Mouse (Mus musculus): ENCODE data around the gene Ankrd6. TPM values are rescaled to one million over a fixed set of nuclear protein-coding genes. Genes with fewer than 3 reads are reported as not detected.
A peak's percentile ranks its signal among the peaks of the same experiment; 100 is the strongest.

Gene Ankrd6
- polyA plus RNA-seq, 1 experiment from 2014 or later: 20.8 TPM

DNA sequence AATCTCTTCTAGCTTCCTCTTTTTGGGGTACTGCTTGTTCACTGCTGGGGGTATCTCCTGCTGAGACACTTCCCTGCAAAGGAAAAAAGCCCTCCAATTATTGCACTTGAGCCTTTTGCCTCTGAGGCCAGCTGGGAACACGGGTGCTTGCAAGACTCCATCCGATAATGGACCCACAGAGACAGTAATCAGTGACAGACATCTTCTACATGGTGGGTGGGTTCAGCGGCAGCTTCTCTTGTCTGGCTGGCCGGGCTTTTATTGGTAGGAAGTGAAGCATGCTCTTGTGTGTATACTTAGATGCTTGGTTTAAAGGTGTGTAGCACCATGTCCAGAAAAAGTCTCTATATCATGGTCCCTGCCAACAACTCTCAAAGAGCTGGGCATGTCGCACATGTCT is 133.2 kb downstream of the Ankrd6 start:
- Histone ChIP-seq H3K36me3 (ENCODE audit: control insufficient read depth, insufficient read depth, low read length) (no peaks in the 10 kb centered on the region), H3K27ac (ENCODE audit: low read depth, low read length) (no peak overlapping the region), H3K9ac (replicated peaks; ENCODE audit: low read depth, low read length) (no peak overlapping the region), H3K27me3 (ENCODE audit: control insufficient read depth, insufficient read depth, low read length) (no peaks in the 10 kb centered on the region), H3K4me2 (ENCODE audit: low read depth, low read length) (no peak overlapping the region), H3K4me1 (ENCODE audit: control insufficient read depth, insufficient read depth, low read length) (no peaks in the 10 kb centered on the region), H3K9me3 (ENCODE audit: control insufficient read depth, low read length) (no peaks in the 10 kb centered on the region), H3K4me3 (ENCODE audit: low read depth, low read length) (no peak overlapping the region)
- no peak for ATAC-seq (ENCODE audit: low read depth)
- 73% methylated on average over 5 of the region's 5 CpGs for WGBS

DNA sequence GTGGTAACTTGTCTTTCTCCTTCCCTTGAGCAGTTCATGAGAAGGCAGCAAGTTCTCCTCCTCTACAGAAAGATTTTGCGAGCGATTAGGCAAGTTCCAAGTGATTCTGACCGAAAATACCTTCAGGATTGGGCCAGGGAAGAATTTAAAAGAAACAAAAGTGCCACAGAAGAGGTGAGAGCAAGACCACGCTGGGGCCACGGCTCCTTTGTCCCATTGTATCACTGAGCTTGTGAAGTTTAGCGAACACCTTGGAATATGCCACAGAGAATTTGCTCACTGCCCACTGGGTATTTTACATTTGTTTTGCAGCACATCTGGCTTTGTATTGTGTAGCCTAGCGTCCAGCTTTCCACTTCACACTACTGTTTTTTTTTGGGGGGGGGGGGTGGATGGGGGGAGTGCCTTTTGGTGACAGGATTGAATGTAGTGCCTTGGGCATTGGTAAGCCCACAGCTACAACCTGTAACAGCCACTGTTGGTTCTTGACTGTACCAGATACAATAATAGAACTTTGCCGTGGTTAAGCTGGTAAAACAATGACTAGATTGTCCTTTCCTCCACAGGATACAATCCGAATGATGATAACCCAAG is 150.0 kb downstream of the Ankrd6 start:
- H3K27ac ChIP-seq (ENCODE audit: low read depth, low read length): peak overlapping the region; percentile 98
- no peaks in the 10 kb centered on the region for H3K27me3 ChIP-seq (ENCODE audit: control insufficient read depth, insufficient read depth, low read length)
- peak overlapping the region; percentile 88 for H3K4me3 ChIP-seq (ENCODE audit: low read depth, low read length)
- ATAC-seq (ENCODE audit: low read depth): peak; percentile 38; the same call in 1 of the 2 replicates
- no peaks in the 10 kb centered on the region for H3K9me3 ChIP-seq (ENCODE audit: control insufficient read depth, low read length)
- H3K36me3 ChIP-seq (ENCODE audit: control insufficient read depth, insufficient read depth, low read length): no peaks in the 10 kb centered on the region
- 8% methylated on average over 9 of the region's 9 CpGs for WGBS
- H3K9ac ChIP-seq (replicated peaks; ENCODE audit: low read depth, low read length): peak overlapping the region; percentile 89
- H3K4me2 ChIP-seq (ENCODE audit: low read depth, low read length): peak overlapping the region; percentile 79
- peaks cover 7% of the 10 kb centered on the region for H3K4me1 ChIP-seq (ENCODE audit: control insufficient read depth, insufficient read depth, low read length)

DNA sequence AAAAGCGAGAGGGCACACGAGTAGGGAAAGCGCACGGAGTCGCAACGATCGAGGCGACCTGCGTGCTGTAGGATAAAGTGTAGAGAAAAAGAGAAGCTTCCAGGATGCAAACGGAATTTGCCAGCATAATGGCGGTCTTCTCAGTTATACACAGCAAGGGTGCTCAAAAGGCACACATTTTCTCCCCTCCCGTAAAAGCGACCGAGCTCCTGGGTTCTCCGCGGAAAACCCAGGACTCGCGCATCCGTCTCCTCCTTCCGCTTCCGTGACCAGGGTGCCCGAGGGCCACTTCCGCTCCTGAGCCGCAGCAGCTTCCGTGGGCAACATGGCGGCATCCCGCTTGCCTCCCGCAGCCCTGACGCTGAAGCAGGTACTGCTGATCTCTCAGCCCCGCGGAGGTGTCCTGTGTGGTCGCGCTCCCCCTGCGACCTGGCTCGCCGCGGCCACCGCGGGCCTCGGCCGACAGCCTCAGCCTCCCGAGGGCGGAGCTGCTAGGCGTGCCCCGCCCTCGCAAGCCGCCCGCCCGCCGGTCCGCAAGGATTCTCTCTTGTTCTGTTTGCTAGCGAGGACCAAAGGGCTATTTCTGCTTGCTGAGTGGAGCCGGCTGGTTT is 150.6 kb downstream of the Ankrd6 start, which contains the start of gene Lyrm2:
Gene Lyrm2, plus strand, starts transcription at position 288 of the 611 bp plus-strand sequence.
- Histone ChIP-seq H3K36me3 (ENCODE audit: control insufficient read depth, insufficient read depth, low read length) (no peaks in the 10 kb centered on the region), H3K4me1 (ENCODE audit: control insufficient read depth, insufficient read depth, low read length) (peaks cover 7% of the 10 kb centered on the region), H3K27me3 (ENCODE audit: control insufficient read depth, insufficient read depth, low read length) (no peaks in the 10 kb centered on the region), H3K9ac (replicated peaks; ENCODE audit: low read depth, low read length) (peak within 1 kb of the TSS; percentile 89), H3K4me3 (ENCODE audit: low read depth, low read length) (peak within 1 kb of the TSS; percentile 88), H3K27ac (ENCODE audit: low read depth, low read length) (peak within 1 kb of the TSS; percentile 98), H3K9me3 (ENCODE audit: control insufficient read depth, low read length) (no peaks in the 10 kb centered on the region), H3K4me2 (ENCODE audit: low read depth, low read length) (peak within 1 kb of the TSS; percentile 79)
- peak; percentile 94 for ATAC-seq (ENCODE audit: low read depth)
- under 1% methylated on average over 52 of the region's 53 CpGs for WGBS

DNA sequence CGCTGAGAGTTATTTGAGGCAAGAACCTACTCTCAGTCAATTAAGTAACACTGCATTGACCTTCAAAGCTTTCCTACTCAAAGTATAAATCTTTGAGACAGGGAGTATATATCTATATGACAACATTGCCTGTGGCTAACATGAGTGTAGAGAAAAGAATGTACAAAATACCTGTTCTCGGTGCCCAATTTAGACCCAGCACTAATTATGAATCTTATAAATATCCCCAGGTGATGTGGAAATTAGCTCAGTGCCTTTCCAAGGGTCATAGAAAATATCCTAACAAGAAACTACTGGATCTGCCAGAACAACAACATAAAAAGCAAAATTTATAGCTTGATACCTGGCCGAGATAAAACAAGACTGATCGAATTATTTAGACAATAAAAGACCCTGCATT is 151.7 kb downstream of the Ankrd6 start:
- H3K9ac ChIP-seq (replicated peaks; ENCODE audit: low read depth, low read length): no peak overlapping the region
- H3K27ac ChIP-seq (ENCODE audit: low read depth, low read length): no peak overlapping the region
- ATAC-seq (ENCODE audit: low read depth): no peak
- no peaks in the 10 kb centered on the region for H3K27me3 ChIP-seq (ENCODE audit: control insufficient read depth, insufficient read depth, low read length)
- no peaks in the 10 kb centered on the region for H3K9me3 ChIP-seq (ENCODE audit: control insufficient read depth, low read length)
- 95% methylated on average over 4 of the region's 4 CpGs for WGBS
- H3K4me1 ChIP-seq (ENCODE audit: control insufficient read depth, insufficient read depth, low read length): peaks cover 7% of the 10 kb centered on the region
- H3K36me3 ChIP-seq (ENCODE audit: control insufficient read depth, insufficient read depth, low read length): no peaks in the 10 kb centered on the region
- no peak overlapping the region for H3K4me3 ChIP-seq (ENCODE audit: low read depth, low read length)
- no peak overlapping the region for H3K4me2 ChIP-seq (ENCODE audit: low read depth, low read length)

DNA sequence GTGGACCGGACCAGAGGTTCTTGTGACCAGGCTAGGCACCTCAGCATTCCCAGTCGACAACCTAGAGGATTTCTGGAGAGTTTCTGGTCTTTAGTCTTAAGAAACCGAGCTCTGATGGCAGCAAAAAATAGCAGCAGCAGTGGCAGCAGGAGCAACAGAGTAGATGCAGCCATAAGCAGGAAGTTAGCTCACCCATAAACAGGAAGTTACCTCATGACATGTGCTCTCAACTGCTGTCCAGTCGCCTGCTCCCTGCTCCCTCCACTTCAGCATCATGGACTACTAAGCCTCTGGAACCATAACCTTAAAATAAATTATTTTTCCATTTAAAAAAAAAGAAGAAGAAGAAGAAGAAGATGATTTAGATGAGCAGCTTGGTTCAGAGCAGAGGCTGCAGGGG is 161.6 kb downstream of the Ankrd6 start:
- Histone ChIP-seq H3K36me3 (ENCODE audit: control insufficient read depth, insufficient read depth, low read length) (no peaks in the 10 kb centered on the region), H3K27me3 (ENCODE audit: control insufficient read depth, insufficient read depth, low read length) (no peaks in the 10 kb centered on the region), H3K4me1 (ENCODE audit: control insufficient read depth, insufficient read depth, low read length) (no peaks in the 10 kb centered on the region), H3K27ac (ENCODE audit: low read depth, low read length) (no peak overlapping the region), H3K9ac (replicated peaks; ENCODE audit: low read depth, low read length) (no peak overlapping the region), H3K4me3 (ENCODE audit: low read depth, low read length) (no peak overlapping the region), H3K4me2 (ENCODE audit: low read depth, low read length) (no peak overlapping the region), H3K9me3 (ENCODE audit: control insufficient read depth, low read length) (no peaks in the 10 kb centered on the region)
- 89% methylated on average over 4 of the region's 4 CpGs for WGBS
- no peak for ATAC-seq (ENCODE audit: low read depth)

DNA sequence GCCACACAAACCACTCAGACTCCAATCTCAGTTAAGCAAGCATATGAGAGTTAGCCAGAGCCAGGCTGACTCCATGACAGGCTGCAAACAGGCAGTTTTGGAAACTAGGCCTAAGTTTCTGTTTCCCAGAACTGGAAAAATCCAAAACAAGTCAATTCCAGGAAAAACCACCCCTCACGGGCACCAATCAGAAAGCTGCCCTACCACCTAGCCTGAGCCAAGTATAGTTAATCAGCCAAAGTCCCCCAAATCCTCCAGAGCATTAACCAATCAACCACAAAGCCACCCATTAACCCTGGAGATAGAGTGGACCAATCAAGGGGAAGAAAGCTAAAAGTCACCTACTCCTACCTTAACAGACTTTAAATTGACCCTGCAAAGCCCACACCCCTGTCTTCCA is 163.5 kb downstream of the Ankrd6 start:
- H3K27me3 ChIP-seq (ENCODE audit: control insufficient read depth, insufficient read depth, low read length): no peaks in the 10 kb centered on the region
- WGBS: 85% methylated on average over 1 of the region's 1 CpGs
- no peak overlapping the region for H3K4me2 ChIP-seq (ENCODE audit: low read depth, low read length)
- no peaks in the 10 kb centered on the region for H3K9me3 ChIP-seq (ENCODE audit: control insufficient read depth, low read length)
- H3K36me3 ChIP-seq (ENCODE audit: control insufficient read depth, insufficient read depth, low read length): no peaks in the 10 kb centered on the region
- no peaks in the 10 kb centered on the region for H3K4me1 ChIP-seq (ENCODE audit: control insufficient read depth, insufficient read depth, low read length)
- H3K27ac ChIP-seq (ENCODE audit: low read depth, low read length): no peak overlapping the region
- ATAC-seq (ENCODE audit: low read depth): no peak
- no peak overlapping the region for H3K9ac ChIP-seq (replicated peaks; ENCODE audit: low read depth, low read length)
- H3K4me3 ChIP-seq (ENCODE audit: low read depth, low read length): no peak overlapping the region

DNA sequence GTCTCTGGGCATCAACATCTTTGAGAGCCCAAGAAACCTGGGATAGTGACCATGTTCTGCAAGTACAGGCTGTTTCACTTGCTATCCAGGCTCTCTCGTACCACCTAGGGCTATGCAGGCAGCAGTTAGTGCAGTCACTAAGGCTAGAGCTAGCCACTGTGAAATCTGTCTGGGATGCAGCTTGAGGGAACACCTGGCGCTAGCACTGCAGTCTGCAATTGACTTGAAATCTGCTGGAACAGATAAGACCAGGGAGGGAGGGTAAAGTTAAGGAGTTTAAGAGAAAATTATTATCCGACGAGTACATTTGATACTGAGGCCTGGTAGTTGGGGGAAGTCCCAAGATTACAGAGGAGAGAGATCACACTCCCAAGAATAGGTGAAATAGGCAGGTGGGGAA is 170.6 kb downstream of the Ankrd6 start:
- no peak overlapping the region for H3K9ac ChIP-seq (replicated peaks; ENCODE audit: low read depth, low read length)
- H3K27ac ChIP-seq (ENCODE audit: low read depth, low read length): no peak overlapping the region
- H3K9me3 ChIP-seq (ENCODE audit: control insufficient read depth, low read length): no peaks in the 10 kb centered on the region
- H3K4me2 ChIP-seq (ENCODE audit: low read depth, low read length): no peak overlapping the region
- H3K27me3 ChIP-seq (ENCODE audit: control insufficient read depth, insufficient read depth, low read length): no peaks in the 10 kb centered on the region
- H3K4me3 ChIP-seq (ENCODE audit: low read depth, low read length): no peak overlapping the region
- 97% methylated on average over 4 of the region's 4 CpGs for WGBS
- H3K4me1 ChIP-seq (ENCODE audit: control insufficient read depth, insufficient read depth, low read length): no peaks in the 10 kb centered on the region
- H3K36me3 ChIP-seq (ENCODE audit: control insufficient read depth, insufficient read depth, low read length): peaks cover 6% of the 10 kb centered on the region
- ATAC-seq (ENCODE audit: low read depth): no peak

DNA sequence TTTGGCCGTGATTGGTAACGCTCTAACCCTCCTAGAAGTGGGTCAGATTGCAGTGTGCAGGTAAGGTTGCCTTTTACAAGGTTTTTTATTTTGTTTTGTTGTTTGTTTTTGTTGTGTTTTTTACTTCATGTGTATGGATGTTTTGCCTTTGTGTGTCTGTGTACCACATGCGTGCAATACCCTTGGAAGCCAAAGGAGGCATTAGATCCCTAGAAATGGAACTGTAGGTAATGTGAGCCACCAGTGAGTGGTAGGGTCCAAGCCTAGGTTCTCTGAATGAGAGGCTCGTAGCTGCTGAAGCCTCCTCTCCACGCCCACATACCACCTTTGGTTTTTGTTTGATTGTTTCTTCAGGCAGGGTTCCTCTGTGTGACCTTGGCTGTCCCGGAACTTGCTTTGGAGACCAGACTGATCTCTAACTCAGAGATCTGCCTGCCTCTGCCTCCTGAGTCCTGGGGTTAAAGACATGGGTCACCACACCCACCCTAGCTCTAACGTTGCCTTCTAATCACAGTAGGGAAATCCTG is 180.3 kb downstream of the Ankrd6 start:
- H3K9me3 ChIP-seq (ENCODE audit: control insufficient read depth, low read length): no peaks in the 10 kb centered on the region
- 96% methylated on average over 7 of the region's 7 CpGs for WGBS
- no peak overlapping the region for H3K4me2 ChIP-seq (ENCODE audit: low read depth, low read length)
- no peaks in the 10 kb centered on the region for H3K4me1 ChIP-seq (ENCODE audit: control insufficient read depth, insufficient read depth, low read length)
- H3K27ac ChIP-seq (ENCODE audit: low read depth, low read length): no peak overlapping the region
- H3K4me3 ChIP-seq (ENCODE audit: low read depth, low read length): no peak overlapping the region
- no peaks in the 10 kb centered on the region for H3K27me3 ChIP-seq (ENCODE audit: control insufficient read depth, insufficient read depth, low read length)
- ATAC-seq (ENCODE audit: low read depth): no peak
- H3K36me3 ChIP-seq (ENCODE audit: control insufficient read depth, insufficient read depth, low read length): peaks cover 51% of the 10 kb centered on the region
- H3K9ac ChIP-seq (replicated peaks; ENCODE audit: low read depth, low read length): no peak overlapping the region

DNA sequence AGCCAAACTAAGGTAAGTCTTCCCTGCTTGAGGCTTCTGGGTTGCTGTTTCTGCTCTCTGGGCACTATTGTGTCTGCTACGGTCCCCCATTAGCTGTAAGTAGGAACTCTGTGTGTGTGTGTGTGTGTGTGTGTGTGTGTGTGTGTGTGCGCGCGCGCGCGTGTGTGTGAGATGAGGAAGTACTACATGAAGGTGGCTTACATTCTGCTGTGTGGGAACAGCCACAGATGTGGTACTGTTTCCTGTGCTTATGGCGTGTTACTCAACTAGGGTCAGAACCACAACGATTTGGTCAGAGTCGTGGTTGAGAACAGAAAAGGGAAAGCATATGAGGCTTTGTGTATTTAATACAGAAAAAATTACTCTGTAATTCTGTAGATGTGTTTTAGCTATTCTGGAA is 182.6 kb downstream of the Ankrd6 start:
- WGBS: 94% methylated on average over 10 of the region's 10 CpGs
- no peak for ATAC-seq (ENCODE audit: low read depth)
- peaks cover 51% of the 10 kb centered on the region for H3K36me3 ChIP-seq (ENCODE audit: control insufficient read depth, insufficient read depth, low read length)
- H3K4me3 ChIP-seq (ENCODE audit: low read depth, low read length): no peak overlapping the region
- H3K9ac ChIP-seq (replicated peaks; ENCODE audit: low read depth, low read length): no peak overlapping the region
- no peak overlapping the region for H3K4me2 ChIP-seq (ENCODE audit: low read depth, low read length)
- no peak overlapping the region for H3K27ac ChIP-seq (ENCODE audit: low read depth, low read length)
- H3K9me3 ChIP-seq (ENCODE audit: control insufficient read depth, low read length): no peaks in the 10 kb centered on the region
- H3K4me1 ChIP-seq (ENCODE audit: control insufficient read depth, insufficient read depth, low read length): no peaks in the 10 kb centered on the region
- no peaks in the 10 kb centered on the region for H3K27me3 ChIP-seq (ENCODE audit: control insufficient read depth, insufficient read depth, low read length)

Data from neural tube, embryonic 14.5 days (tissue).